Mouse (Mus musculus): ENCODE measurements at regions not wholly inside any gene's neighbourhood (a gene's known extent, or its start where the extent isn't known, plus 50 kb on each side); places are given as distances from the start of the nearest gene placed in this dataset.

DNA sequence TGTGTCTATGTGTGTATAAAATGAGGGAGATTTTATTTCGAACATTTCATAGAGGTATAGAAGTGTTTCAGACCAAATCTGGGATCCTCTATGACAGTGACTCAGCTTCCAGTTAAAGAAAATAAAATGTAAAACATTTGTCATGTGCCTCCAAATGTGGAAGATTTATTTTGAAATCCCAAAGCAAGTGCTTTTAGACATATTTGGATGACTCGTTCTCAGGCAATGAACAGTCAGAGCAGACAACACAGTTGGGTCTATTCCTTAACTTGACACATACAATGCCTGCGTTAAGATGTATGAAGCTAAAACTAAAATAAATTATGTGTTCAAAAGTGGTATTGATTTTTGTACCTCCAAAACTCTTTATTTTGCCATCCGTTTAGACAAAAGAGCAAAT lies 830.4 kb upstream of the Grm7 start:
- Histone ChIP-seq H3K4me3 (no peak overlapping the region), H3K79me2 (ENCODE audit: control insufficient read depth, insufficient read depth) (no peaks in the 10 kb centered on the region), H3K27me3 (ENCODE audit: control insufficient read depth, insufficient read depth, insufficient read length) (no peaks in the 10 kb centered on the region), H3ac (ENCODE audit: control insufficient read depth, insufficient read length) (no peak overlapping the region), H3K36me3 (ENCODE audit: control insufficient read depth, insufficient read depth) (no peaks in the 10 kb centered on the region), H3K4me2 (ENCODE audit: low read depth) (no peak overlapping the region)
- TF ChIP-seq POLR2AphosphoS2 (IDR thresholded peaks at IDR 0.05; ENCODE audit: insufficient read length, low read depth) (no peak), TCF12 (IDR thresholded peaks at IDR 0.05; ENCODE audit: insufficient read depth, poor library complexity, severe bottlenecking) (no peak), MYOD1 (IDR thresholded peaks at IDR 0.05; ENCODE audit: control insufficient read depth in 1 of 3, insufficient read length in 2 of 3, low read depth in 2 of 3) (no peak), POLR2A (IDR thresholded peaks at IDR 0.05; ENCODE audit: insufficient read length, low read depth) (no peak), MYOG (IDR thresholded peaks at IDR 0.05; ENCODE audit: control insufficient read depth in 1 of 3, insufficient read depth in 1 of 3, insufficient read length in 2 of 3, low read depth in 2 of 3) (no peak), E2F4 (IDR thresholded peaks at IDR 0.05; ENCODE audit: insufficient read depth) (no peak)

DNA sequence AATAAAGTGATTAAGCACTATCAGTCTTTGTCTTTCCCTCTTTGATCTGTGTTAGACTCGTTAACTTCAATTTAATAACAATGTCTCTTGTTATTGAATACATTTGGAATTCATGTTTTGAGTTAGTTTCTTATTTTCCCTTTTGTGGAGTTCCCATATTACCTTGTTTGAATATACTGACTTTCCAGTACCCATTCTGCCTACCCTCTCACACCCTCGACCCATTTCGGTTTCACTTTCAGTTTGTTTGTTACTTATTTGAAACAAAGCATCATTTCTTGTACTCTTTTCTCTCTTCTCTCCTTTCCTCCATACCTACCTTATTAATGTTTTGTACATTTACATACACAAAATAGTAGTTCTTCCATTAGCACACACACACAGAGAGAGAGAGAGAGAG lies 797.1 kb upstream of the Grm7 start:
- Histone ChIP-seq H3K27me3 (ENCODE audit: control insufficient read depth, insufficient read depth, insufficient read length) (no peaks in the 10 kb centered on the region), H3K79me2 (ENCODE audit: control insufficient read depth, insufficient read depth) (no peaks in the 10 kb centered on the region), H3K4me3 (no peak overlapping the region), H3K36me3 (ENCODE audit: control insufficient read depth, insufficient read depth) (no peaks in the 10 kb centered on the region), H3ac (ENCODE audit: control insufficient read depth, insufficient read length) (no peak overlapping the region), H3K4me2 (ENCODE audit: low read depth) (peak overlapping the region; percentile 24)
- no peak for TF ChIP-seq POLR2A (IDR thresholded peaks at IDR 0.05; ENCODE audit: insufficient read length, low read depth)
- TF ChIP-seq SRF (IDR thresholded peaks at IDR 0.05; ENCODE audit: control insufficient read depth, insufficient read length, low read depth) = no peak
- no peak for TF ChIP-seq REST (IDR thresholded peaks at IDR 0.05; ENCODE audit: insufficient read depth, insufficient read length)
- no peak for TF ChIP-seq TCF3 (IDR thresholded peaks at IDR 0.05; ENCODE audit: insufficient read length, low read depth)
- TF ChIP-seq TCF12 (IDR thresholded peaks at IDR 0.05; ENCODE audit: insufficient read depth, poor library complexity, severe bottlenecking) = no peak
- no peak for TF ChIP-seq MYOG (IDR thresholded peaks at IDR 0.05; ENCODE audit: control insufficient read depth in 1 of 3, insufficient read depth in 1 of 3, insufficient read length in 2 of 3, low read depth in 2 of 3)
- no peak for TF ChIP-seq MYOD1 (IDR thresholded peaks at IDR 0.05; ENCODE audit: control insufficient read depth in 1 of 3, insufficient read length in 2 of 3, low read depth in 2 of 3)

DNA sequence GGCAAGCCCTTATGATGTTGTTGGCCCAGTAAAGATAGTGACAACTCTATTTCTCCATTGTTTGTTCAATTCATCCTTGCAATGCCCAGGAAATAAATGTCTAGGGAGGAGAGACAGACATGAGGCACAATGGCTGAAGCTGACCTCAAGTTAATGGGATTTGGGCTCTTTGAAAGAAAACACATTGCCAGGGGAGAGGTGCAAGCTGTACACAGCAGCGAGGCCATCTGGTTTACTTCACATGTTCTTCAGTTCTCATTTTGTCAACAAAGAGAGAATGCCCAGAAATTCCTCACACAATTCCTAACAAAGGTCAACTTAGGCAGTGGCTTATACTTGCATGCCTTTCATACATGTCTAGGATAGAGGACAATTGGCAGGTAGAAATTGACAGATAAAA lies 789.6 kb upstream of the Grm7 start:
- Histone ChIP-seq H3K4me3 (no peak overlapping the region), H3K36me3 (ENCODE audit: control insufficient read depth, insufficient read depth) (no peaks in the 10 kb centered on the region), H3ac (ENCODE audit: control insufficient read depth, insufficient read length) (no peak overlapping the region), H3K27me3 (ENCODE audit: control insufficient read depth, insufficient read depth, insufficient read length) (no peaks in the 10 kb centered on the region), H3K79me2 (ENCODE audit: control insufficient read depth, insufficient read depth) (no peaks in the 10 kb centered on the region), H3K4me2 (ENCODE audit: low read depth) (no peak overlapping the region)
- TF ChIP-seq MYOD1 (IDR thresholded peaks at IDR 0.05; ENCODE audit: control insufficient read depth in 1 of 3, insufficient read length in 2 of 3, low read depth in 2 of 3) = no peak
- TF ChIP-seq POLR2A (IDR thresholded peaks at IDR 0.05; ENCODE audit: insufficient read length, low read depth) = no peak
- no peak for TF ChIP-seq TCF3 (IDR thresholded peaks at IDR 0.05; ENCODE audit: insufficient read length, low read depth)
- no peak for TF ChIP-seq SRF (IDR thresholded peaks at IDR 0.05; ENCODE audit: control insufficient read depth, insufficient read length, low read depth)
- no peak for TF ChIP-seq USF1 (IDR thresholded peaks at IDR 0.05; ENCODE audit: low read depth)
- no peak for TF ChIP-seq POLR2AphosphoS2 (IDR thresholded peaks at IDR 0.05; ENCODE audit: insufficient read length, low read depth)
- TF ChIP-seq MYOG (IDR thresholded peaks at IDR 0.05; ENCODE audit: control insufficient read depth in 1 of 3, insufficient read depth in 1 of 3, insufficient read length in 2 of 3, low read depth in 2 of 3) = no peak
- no peak for TF ChIP-seq E2F4 (IDR thresholded peaks at IDR 0.05; ENCODE audit: insufficient read depth)

DNA sequence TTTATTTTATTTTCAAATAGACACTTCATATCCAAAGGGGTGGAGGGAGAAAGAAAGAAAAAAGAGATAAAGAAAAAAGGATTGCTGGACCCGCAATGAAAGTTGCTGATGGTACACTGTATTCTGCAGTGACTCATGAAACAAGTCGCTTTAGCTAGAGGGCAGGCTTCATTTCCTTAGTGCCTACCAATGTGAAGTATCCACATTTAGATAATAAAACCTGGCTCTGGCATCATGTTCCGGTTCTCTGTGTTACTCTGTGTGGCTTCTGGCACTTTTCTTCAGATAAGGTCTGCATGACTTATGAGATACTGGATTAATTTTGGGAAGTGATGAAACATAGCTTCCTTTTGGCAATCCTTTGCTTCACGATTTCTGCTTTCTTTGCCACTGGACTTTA lies 782.0 kb upstream of the Grm7 start:
- H3ac ChIP-seq (ENCODE audit: control insufficient read depth, insufficient read length) = no peak overlapping the region
- no peaks in the 10 kb centered on the region for H3K36me3 ChIP-seq (ENCODE audit: control insufficient read depth, insufficient read depth)
- no peak for TF ChIP-seq MYOG (IDR thresholded peaks at IDR 0.05; ENCODE audit: control insufficient read depth in 1 of 3, insufficient read depth in 1 of 3, insufficient read length in 2 of 3, low read depth in 2 of 3)
- TF ChIP-seq MYOD1 (IDR thresholded peaks at IDR 0.05; ENCODE audit: control insufficient read depth in 1 of 3, insufficient read length in 2 of 3, low read depth in 2 of 3) = no peak
- no peak for TF ChIP-seq USF1 (IDR thresholded peaks at IDR 0.05; ENCODE audit: low read depth)
- TF ChIP-seq MAX (IDR thresholded peaks at IDR 0.05; ENCODE audit: low read depth) = no peak
- TF ChIP-seq SRF (IDR thresholded peaks at IDR 0.05; ENCODE audit: control insufficient read depth, insufficient read length, low read depth) = no peak
- TF ChIP-seq POLR2A (IDR thresholded peaks at IDR 0.05; ENCODE audit: insufficient read length, low read depth) = no peak
- no peak for TF ChIP-seq CEBPB (IDR thresholded peaks at IDR 0.05; ENCODE audit: insufficient read depth, poor library complexity, severe bottlenecking)
- H3K79me2 ChIP-seq (ENCODE audit: control insufficient read depth, insufficient read depth) = no peaks in the 10 kb centered on the region
- H3K27me3 ChIP-seq (ENCODE audit: control insufficient read depth, insufficient read depth, insufficient read length) = no peaks in the 10 kb centered on the region
- peak overlapping the region; percentile 12 for H3K4me2 ChIP-seq (ENCODE audit: low read depth)
- no peak overlapping the region for H3K4me3 ChIP-seq

DNA sequence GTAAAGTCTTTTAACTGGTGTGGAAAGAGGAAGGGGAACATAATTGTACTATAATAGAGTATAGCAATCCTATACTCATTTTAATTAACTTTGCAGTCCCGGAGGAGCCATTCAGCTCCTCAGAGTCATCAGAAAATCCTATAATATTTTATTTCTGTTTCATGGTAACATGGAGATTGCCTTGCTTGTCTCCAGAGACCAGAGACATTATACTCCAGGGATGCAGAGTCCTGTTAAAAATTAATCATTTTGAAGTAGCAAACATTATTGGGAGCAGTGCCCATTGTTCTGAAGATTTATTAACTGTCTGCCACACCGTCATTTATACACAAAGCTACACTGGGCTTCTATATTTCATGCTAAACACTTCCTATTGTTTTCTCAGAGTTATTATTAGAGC lies 771.2 kb upstream of the Grm7 start:
- H3ac ChIP-seq (ENCODE audit: control insufficient read depth, insufficient read length) = no peak overlapping the region
- no peaks in the 10 kb centered on the region for H3K79me2 ChIP-seq (ENCODE audit: control insufficient read depth, insufficient read depth)
- H3K4me2 ChIP-seq (ENCODE audit: low read depth) = peak overlapping the region; percentile 58
- no peak for TF ChIP-seq POLR2A (IDR thresholded peaks at IDR 0.05; ENCODE audit: insufficient read length, low read depth)
- TF ChIP-seq TCF12 (IDR thresholded peaks at IDR 0.05; ENCODE audit: insufficient read depth, poor library complexity, severe bottlenecking) = no peak
- no peak for TF ChIP-seq SRF (IDR thresholded peaks at IDR 0.05; ENCODE audit: control insufficient read depth, insufficient read length, low read depth)
- TF ChIP-seq REST (IDR thresholded peaks at IDR 0.05; ENCODE audit: insufficient read depth, insufficient read length) = no peak
- no peak for TF ChIP-seq CEBPB (IDR thresholded peaks at IDR 0.05; ENCODE audit: insufficient read depth, poor library complexity, severe bottlenecking)
- TF ChIP-seq MYOG (IDR thresholded peaks at IDR 0.05; ENCODE audit: control insufficient read depth in 1 of 3, insufficient read depth in 1 of 3, insufficient read length in 2 of 3, low read depth in 2 of 3) = no peak
- no peak for TF ChIP-seq MYOD1 (IDR thresholded peaks at IDR 0.05; ENCODE audit: control insufficient read depth in 1 of 3, insufficient read length in 2 of 3, low read depth in 2 of 3)
- no peak for TF ChIP-seq MAX (IDR thresholded peaks at IDR 0.05; ENCODE audit: low read depth)
- TF ChIP-seq TCF3 (IDR thresholded peaks at IDR 0.05; ENCODE audit: insufficient read length, low read depth) = no peak
- no peak for TF ChIP-seq USF1 (IDR thresholded peaks at IDR 0.05; ENCODE audit: low read depth)
- no peak for TF ChIP-seq POLR2AphosphoS2 (IDR thresholded peaks at IDR 0.05; ENCODE audit: insufficient read length, low read depth)
- no peak for TF ChIP-seq E2F4 (IDR thresholded peaks at IDR 0.05; ENCODE audit: insufficient read depth)
- H3K36me3 ChIP-seq (ENCODE audit: control insufficient read depth, insufficient read depth) = no peaks in the 10 kb centered on the region
- H3K4me3 ChIP-seq = no peak overlapping the region
- H3K27me3 ChIP-seq (ENCODE audit: control insufficient read depth, insufficient read depth, insufficient read length) = no peaks in the 10 kb centered on the region

Data from myocyte (in vitro differentiated cells).